Mouse (Mus musculus) liver, embryonic 13.5 days (tissue): ENCODE measurements at regions not wholly inside any gene's neighbourhood (a gene's known extent, or its start where the extent isn't known, plus 50 kb on each side); places are given as distances from the start of the nearest gene placed in this dataset.

ENCODE experiments used
- ATAC-seq: fragments of 200-750 bp; cut with Nextera tagmentation; 2 replicates; pipeline ENCODE4 v1.8.0; 2017; ENCODE audit warnings: low read depth, mild to moderate bottlenecking, moderate number of reproducible peaks, moderate library complexity
- DNase-seq: peaks from one replicate; pipeline ENCODE4 v3.0.0; 2022
- H3K27ac ChIP-seq: fragments of 300-500 bp; sonication (generic); 2 replicates; pipeline ENCODE4 v1.5.1; 2015; ENCODE audit warnings: moderate library complexity, mild to moderate bottlenecking, inconsistent platforms
- H3K27me3 ChIP-seq: fragments of 300-500 bp; sonication (generic); 2 replicates; pipeline ENCODE4 v1.6.1; 2015; ENCODE audit warnings: mild to moderate bottlenecking, inconsistent platforms
- H3K36me3 ChIP-seq: fragments of 300-500 bp; sonication (generic); 2 replicates; pipeline ENCODE4 v1.6.1; 2015; ENCODE audit warnings: mild to moderate bottlenecking, inconsistent platforms
- H3K4me1 ChIP-seq: fragments of 300-500 bp; sonication (generic); replicated peaks from 2 replicates; pipeline ENCODE4 v1.6.1; 2015; ENCODE audit warnings: inconsistent platforms
- H3K4me2 ChIP-seq: fragments of 300-500 bp; sonication (generic); 2 replicates; pipeline ENCODE4 v1.6.1; 2015; ENCODE audit warnings: inconsistent platforms, mild to moderate bottlenecking, moderate library complexity
- H3K4me3 ChIP-seq: fragments of 300-500 bp; sonication (generic); replicated peaks from 2 replicates; pipeline ENCODE4 v1.5.1; 2015; ENCODE audit warnings: mild to moderate bottlenecking, inconsistent platforms
- H3K9ac ChIP-seq: fragments of 300-500 bp; sonication (generic); 2 replicates; pipeline ENCODE4 v1.6.1; 2015; ENCODE audit warnings: mild to moderate bottlenecking, inconsistent platforms
- H3K9me3 ChIP-seq: fragments of 300-500 bp; sonication (generic); replicated peaks from 2 replicates; pipeline ENCODE4 v1.6.1; 2016; ENCODE audit warnings: inconsistent platforms
- WGBS: fragments of 180-500 bp; shearing (Covaris S2); methylation state at CpG from one replicate; pipeline ENCODE4 v1.1.7; 2015; ENCODE audit not compliant: insufficient replicate concordance; 5-methylcytosine and 5-hydroxymethylcytosine counted together

GRCm38 (mm10) chr7:72753053-72753559 is 446.7 kb upstream of the Mctp2 start:
- no peaks in the 10 kb centered on the region for H3K9me3 ChIP-seq
- WGBS = 47% methylated on average over 3 of the region's 3 CpGs
- no peak overlapping the region for H3K9ac ChIP-seq
- H3K27me3 ChIP-seq = no peaks in the 10 kb centered on the region
- H3K4me1 ChIP-seq = no peaks in the 10 kb centered on the region
- ATAC-seq (no peak), DNase-seq (no peak)
- no peak overlapping the region for H3K27ac ChIP-seq
- no peak overlapping the region for H3K4me3 ChIP-seq
- no peaks in the 10 kb centered on the region for H3K36me3 ChIP-seq
- no peak overlapping the region for H3K4me2 ChIP-seq

- Histone ChIP-seq H3K27ac (no peak overlapping the region), H3K9me3 (no peaks in the 10 kb centered on the region), H3K4me2 (no peak overlapping the region), H3K4me1 (no peaks in the 10 kb centered on the region), H3K9ac (no peak overlapping the region), H3K36me3 (no peaks in the 10 kb centered on the region), H3K4me3 (no peak overlapping the region), H3K27me3 (no peaks in the 10 kb centered on the region)
- WGBS = 27% methylated on average over 1 of the region's 1 CpGs
- DNase-seq (no peak), ATAC-seq (no peak)
These were observed 456.3 kb upstream of the Mctp2 start for GRCm38 (mm10) chr7:72762711-72763110.

GRCm38 (mm10) chr7:72768705-72769104 is 462.3 kb upstream of the Mctp2 start:
- Histone ChIP-seq H3K9ac (no peak overlapping the region), H3K27ac (no peak overlapping the region), H3K27me3 (no peaks in the 10 kb centered on the region), H3K36me3 (no peaks in the 10 kb centered on the region), H3K4me3 (no peak overlapping the region), H3K4me2 (no peak overlapping the region), H3K4me1 (no peaks in the 10 kb centered on the region), H3K9me3 (0 out of 2 replicates have a peak, but pooled peaks cover 2% of the 10 kb centered on the region)
- WGBS = 57% methylated on average over 4 of the region's 4 CpGs
- DNase-seq (no peak), ATAC-seq (no peak)

- Histone ChIP-seq H3K4me1 (no peaks in the 10 kb centered on the region), H3K4me3 (no peak overlapping the region), H3K27ac (no peak overlapping the region), H3K4me2 (no peak overlapping the region), H3K9me3 (0 out of 2 replicates have a peak, but pooled peaks cover 2% of the 10 kb centered on the region), H3K27me3 (no peaks in the 10 kb centered on the region), H3K36me3 (no peaks in the 10 kb centered on the region), H3K9ac (no peak overlapping the region)
- 43% methylated on average over 3 of the region's 3 CpGs for WGBS
- DNase-seq (no peak), ATAC-seq (no peak)
These were observed 467.8 kb upstream of the Mctp2 start for GRCm38 (mm10) chr7:72774031-72774770.

GRCm38 (mm10) chr7:72774771-72775119 is 468.3 kb upstream of the Mctp2 start:
- WGBS = 31% methylated on average over 3 of the region's 3 CpGs
- no peak overlapping the region for H3K4me3 ChIP-seq
- no peak overlapping the region for H3K4me2 ChIP-seq
- H3K9me3 ChIP-seq = 0 out of 2 replicates have a peak, but pooled peaks cover 2% of the 10 kb centered on the region
- H3K27me3 ChIP-seq = no peaks in the 10 kb centered on the region
- no peaks in the 10 kb centered on the region for H3K36me3 ChIP-seq
- DNase-seq (no peak), ATAC-seq (no peak)
- H3K4me1 ChIP-seq = no peaks in the 10 kb centered on the region
- H3K27ac ChIP-seq = no peak overlapping the region
- H3K9ac ChIP-seq = no peak overlapping the region

GRCm38 (mm10) chr7:72787306-72787705 is 480.9 kb upstream of the Mctp2 start:
- DNase-seq = no peak

GRCm38 (mm10) chr7:72788261-72788660 is 481.9 kb upstream of the Mctp2 start:
- H3K4me2 ChIP-seq = no peak overlapping the region
- H3K4me3 ChIP-seq = no peak overlapping the region
- no peaks in the 10 kb centered on the region for H3K9me3 ChIP-seq
- H3K4me1 ChIP-seq = no peaks in the 10 kb centered on the region
- no peaks in the 10 kb centered on the region for H3K27me3 ChIP-seq
- H3K9ac ChIP-seq = no peak overlapping the region
- DNase-seq (no peak), ATAC-seq (no peak)
- H3K27ac ChIP-seq = no peak overlapping the region
- 36% methylated on average over 2 of the region's 2 CpGs for WGBS
- H3K36me3 ChIP-seq = no peaks in the 10 kb centered on the region

More at GRCm38 (mm10) chr7:72787306-72787705, 480.9 kb upstream of the Mctp2 start:
- no peak overlapping the region for H3K27ac ChIP-seq
- no peaks in the 10 kb centered on the region for H3K36me3 ChIP-seq
- no peaks in the 10 kb centered on the region for H3K27me3 ChIP-seq
- no peak overlapping the region for H3K4me3 ChIP-seq
- H3K4me2 ChIP-seq = no peak overlapping the region
- ATAC-seq = no peak
- WGBS = 76% methylated on average over 1 of the region's 1 CpGs
- H3K4me1 ChIP-seq = no peaks in the 10 kb centered on the region
- no peak overlapping the region for H3K9ac ChIP-seq
- no peaks in the 10 kb centered on the region for H3K9me3 ChIP-seq

GRCm38 (mm10) chr7:72822142-72822541 is 515.7 kb upstream of the Mctp2 start:
- Histone ChIP-seq H3K27ac (no peak overlapping the region), H3K9me3 (no peaks in the 10 kb centered on the region), H3K36me3 (no peaks in the 10 kb centered on the region), H3K9ac (no peak overlapping the region), H3K4me3 (no peak overlapping the region), H3K4me2 (no peak overlapping the region), H3K4me1 (no peaks in the 10 kb centered on the region), H3K27me3 (no peaks in the 10 kb centered on the region)
- WGBS = 53% methylated on average over 3 of the region's 3 CpGs
- DNase-seq = no peak
- no peak for ATAC-seq

- H3K27ac ChIP-seq = no peak overlapping the region
- H3K4me1 ChIP-seq = no peaks in the 10 kb centered on the region
- no peak overlapping the region for H3K4me3 ChIP-seq
- no peak overlapping the region for H3K9ac ChIP-seq
- H3K9me3 ChIP-seq = no peaks in the 10 kb centered on the region
- no peak for DNase-seq
- no peaks in the 10 kb centered on the region for H3K27me3 ChIP-seq
- WGBS = 53% methylated on average over 3 of the region's 3 CpGs
- no peak overlapping the region for H3K4me2 ChIP-seq
- ATAC-seq = no peak
- H3K36me3 ChIP-seq = no peaks in the 10 kb centered on the region
These were observed 520.2 kb upstream of the Mctp2 start for GRCm38 (mm10) chr7:72826597-72826996.

GRCm38 (mm10) chr7:72835423-72835822 is 529.0 kb upstream of the Mctp2 start:
- no peak overlapping the region for H3K9ac ChIP-seq
- no peaks in the 10 kb centered on the region for H3K9me3 ChIP-seq
- no peaks in the 10 kb centered on the region for H3K36me3 ChIP-seq
- 49% methylated on average over 1 of the region's 1 CpGs for WGBS
- H3K4me2 ChIP-seq = no peak overlapping the region
- no peaks in the 10 kb centered on the region for H3K27me3 ChIP-seq
- no peak overlapping the region for H3K4me3 ChIP-seq
- no peak overlapping the region for H3K27ac ChIP-seq
- DNase-seq (no peak), ATAC-seq (no peak)
- no peaks in the 10 kb centered on the region for H3K4me1 ChIP-seq

GRCm38 (mm10) chr7:72836026-72836425 is 529.6 kb upstream of the Mctp2 start:
- H3K27ac ChIP-seq = no peak overlapping the region
- H3K36me3 ChIP-seq = no peaks in the 10 kb centered on the region
- no peaks in the 10 kb centered on the region for H3K27me3 ChIP-seq
- no peak for DNase-seq
- no peak overlapping the region for H3K4me2 ChIP-seq
- no peak overlapping the region for H3K9ac ChIP-seq
- WGBS = 61% methylated on average over 4 of the region's 4 CpGs
- ATAC-seq = no peak
- H3K4me1 ChIP-seq = no peaks in the 10 kb centered on the region
- no peak overlapping the region for H3K4me3 ChIP-seq
- no peaks in the 10 kb centered on the region for H3K9me3 ChIP-seq

GRCm38 (mm10) chr7:72836457-72836985 is 530.1 kb upstream of the Mctp2 start:
- H3K9me3 ChIP-seq = no peaks in the 10 kb centered on the region
- no peaks in the 10 kb centered on the region for H3K4me1 ChIP-seq
- no peak overlapping the region for H3K9ac ChIP-seq
- no peaks in the 10 kb centered on the region for H3K36me3 ChIP-seq
- H3K27me3 ChIP-seq = no peaks in the 10 kb centered on the region
- no peak for ATAC-seq
- H3K4me3 ChIP-seq = no peak overlapping the region
- H3K27ac ChIP-seq = no peak overlapping the region
- H3K4me2 ChIP-seq = no peak overlapping the region
- no peak for DNase-seq
- 69% methylated on average over 6 of the region's 6 CpGs for WGBS
